Mouse (Mus musculus) lung, postnatal 0 days (tissue): ENCODE data around the gene Wdr47. TPM values are rescaled to one million over a fixed set of nuclear protein-coding genes. Genes with fewer than 3 reads are reported as not detected.

ENCODE experiments used
- ATAC-seq: fragments of 200-750 bp; cut with Nextera tagmentation; 2 replicates; pipeline ENCODE4 v1.8.0; 2017; ENCODE audit warnings: moderate library complexity
- DNase-seq: peaks from one replicate; pipeline ENCODE4 v3.0.0-alpha.2; 2016; ENCODE audit warnings: low spot score
- H3K27ac ChIP-seq: fragments of 300-500 bp; sonication (generic); 2 replicates; pipeline ENCODE4 v1.5.1; 2014; ENCODE audit warnings: antibody characterized with exemption, mild to moderate bottlenecking, low read length, mixed read lengths
- H3K27me3 ChIP-seq: fragments of 300-500 bp; sonication (generic); replicated peaks from 2 replicates; pipeline ENCODE4 v1.6.1; 2014; ENCODE audit warnings: low read length, mixed read lengths; ENCODE audit not compliant: insufficient read depth
- H3K36me3 ChIP-seq: fragments of 300-500 bp; sonication (generic); 2 replicates; pipeline ENCODE4 v1.6.1; 2014; ENCODE audit warnings: low read length, mixed read lengths; ENCODE audit not compliant: insufficient read depth
- H3K4me1 ChIP-seq: fragments of 300-500 bp; sonication (generic); 2 replicates; pipeline ENCODE4 v1.6.1; 2014; ENCODE audit warnings: antibody characterized with exemption, low read depth, low read length, mixed read lengths; ENCODE audit not compliant: insufficient read depth
- H3K4me2 ChIP-seq: fragments of 300-500 bp; sonication (generic); replicated peaks from 2 replicates; pipeline ENCODE4 v1.6.1; 2014; ENCODE audit warnings: low read depth, mild to moderate bottlenecking, low read length, moderate library complexity, mixed read lengths
- H3K4me3 ChIP-seq: fragments of 300-500 bp; sonication (generic); 2 replicates; pipeline ENCODE4 v1.5.1; 2014; ENCODE audit warnings: low read depth, low read length
- H3K9ac ChIP-seq: fragments of 300-500 bp; sonication (generic); replicated peaks from 2 replicates; pipeline ENCODE4 v1.6.1; 2014; ENCODE audit warnings: low read depth, mild to moderate bottlenecking
- H3K9me3 ChIP-seq: fragments of 300-500 bp; sonication (generic); 2 replicates; pipeline ENCODE4 v1.6.1; 2016; ENCODE audit warnings: low read length, mixed read lengths
- CTCF ChIP-seq: IDR thresholded peaks from 2 replicates; pipeline ENCODE4 v1.5.1; 2016; ENCODE audit warnings: antibody characterized with exemption, mild to moderate bottlenecking
- EP300 ChIP-seq: IDR thresholded peaks from 2 replicates; pipeline ENCODE4 v1.6.1; 2016; ENCODE audit warnings: antibody characterized with exemption, mild to moderate bottlenecking, control low read depth
- WGBS: fragments of 180-500 bp; shearing (Covaris S2); extraction: QIAGEN DNeasy Blood & Tissue Kit; methylation state at CpG from one replicate; pipeline ENCODE4 v1.1.7; 2014; 5-methylcytosine and 5-hydroxymethylcytosine counted together
- polyA plus RNA-seq: library from polyadenylated mRNA; unstranded; fragments of >200 nt; fragmentation: Nextera tagmentation; extraction: Ambion mirVana; gene quantifications from 2 replicates; pipeline ENCODE4 v1.2.1, GENCODE M21; 2015

Wdr47 gene
- polyA plus RNA-seq, 1 experiment from 2014 or later: 7.8 TPM

GRCm38 (mm10) chr3:108572309-108573010, 18.6 kb upstream of the Wdr47 start:
- no peaks in the 10 kb centered on the region for H3K27me3 ChIP-seq
- peak overlapping the region; percentile 85 for H3K9ac ChIP-seq
- 43% methylated on average over 18 of the region's 18 CpGs for WGBS
- no peaks in the 10 kb centered on the region for H3K9me3 ChIP-seq
- H3K27ac ChIP-seq: peak overlapping the region; percentile 81; the same call in 1 of the 2 replicates
- no peak for TF ChIP-seq EP300
- no peak for TF ChIP-seq CTCF
- ATAC-seq (no peak), DNase-seq (no peak)
- peak overlapping the region; percentile 83 for H3K4me3 ChIP-seq
- H3K4me1 ChIP-seq: no peaks in the 10 kb centered on the region
- peak overlapping the region; percentile 71 for H3K4me2 ChIP-seq
- no peaks in the 10 kb centered on the region for H3K36me3 ChIP-seq

- Histone ChIP-seq H3K27ac (no peak overlapping the region), H3K9ac (no peak overlapping the region), H3K4me2 (no peak overlapping the region), H3K27me3 (no peaks in the 10 kb centered on the region), H3K4me3 (no peak overlapping the region), H3K4me1 (no peaks in the 10 kb centered on the region), H3K9me3 (no peaks in the 10 kb centered on the region), H3K36me3 (no peaks in the 10 kb centered on the region)
- DNase-seq: no peak
- ATAC-seq: no peak
- TF ChIP-seq EP300: no peak
- no peak for TF ChIP-seq CTCF
- WGBS: 83% methylated on average over 5 of the region's 5 CpGs
These were observed 17.1 kb upstream of the Wdr47 start for GRCm38 (mm10) chr3:108574018-108574417.

GRCm38 (mm10) chr3:108584580-108584979, 6.5 kb upstream of the Wdr47 start:
- H3K9ac ChIP-seq: no peak overlapping the region
- no peak for ATAC-seq
- TF ChIP-seq CTCF (no peak), EP300 (no peak)
- no peak overlapping the region for H3K4me3 ChIP-seq
- H3K27ac ChIP-seq: no peak overlapping the region
- H3K36me3 ChIP-seq: no peaks in the 10 kb centered on the region
- no peak overlapping the region for H3K4me2 ChIP-seq
- H3K27me3 ChIP-seq: no peaks in the 10 kb centered on the region
- WGBS: 71% methylated on average over 4 of the region's 4 CpGs
- DNase-seq: no peak
- no peaks in the 10 kb centered on the region for H3K9me3 ChIP-seq
- H3K4me1 ChIP-seq: no peaks in the 10 kb centered on the region

GRCm38 (mm10) chr3:108588446-108588845, 2.6 kb upstream of the Wdr47 start:
- H3K4me3 ChIP-seq: no peak overlapping the region
- ATAC-seq (no peak), DNase-seq (no peak)
- H3K27me3 ChIP-seq: no peaks in the 10 kb centered on the region
- 33% methylated on average over 2 of the region's 2 CpGs for WGBS
- no peaks in the 10 kb centered on the region for H3K4me1 ChIP-seq
- H3K9ac ChIP-seq: no peak overlapping the region
- H3K4me2 ChIP-seq: no peak overlapping the region
- TF ChIP-seq EP300: no peak
- TF ChIP-seq CTCF: no peak
- no peaks in the 10 kb centered on the region for H3K36me3 ChIP-seq
- no peaks in the 10 kb centered on the region for H3K9me3 ChIP-seq
- H3K27ac ChIP-seq: no peak overlapping the region

GRCm38 (mm10) chr3:108591530-108592522, 747 bp downstream of the Wdr47 start:
- Histone ChIP-seq H3K4me3 (peak overlapping the region; percentile 92), H3K27ac (peak overlapping the region; percentile 76), H3K27me3 (no peaks in the 10 kb centered on the region), H3K9ac (peak overlapping the region; percentile 68), H3K4me1 (no peaks in the 10 kb centered on the region), H3K9me3 (no peaks in the 10 kb centered on the region), H3K36me3 (no peaks in the 10 kb centered on the region), H3K4me2 (peak overlapping the region; percentile 97)
- DNase-seq (peak; percentile 14), ATAC-seq (no peak)
- WGBS: 3% methylated on average over 60 of the region's 61 CpGs
- TF ChIP-seq EP300: no peak
- no peak for TF ChIP-seq CTCF

GRCm38 (mm10) chr3:108608906-108609305, 17.8 kb downstream of the Wdr47 start:
- no peaks in the 10 kb centered on the region for H3K36me3 ChIP-seq
- ATAC-seq (no peak), DNase-seq (no peak)
- H3K4me2 ChIP-seq: no peak overlapping the region
- 34% methylated on average over 3 of the region's 3 CpGs for WGBS
- H3K27ac ChIP-seq: no peak overlapping the region
- no peak overlapping the region for H3K4me3 ChIP-seq
- TF ChIP-seq CTCF (no peak), EP300 (no peak)
- H3K9me3 ChIP-seq: no peaks in the 10 kb centered on the region
- no peaks in the 10 kb centered on the region for H3K4me1 ChIP-seq
- no peaks in the 10 kb centered on the region for H3K27me3 ChIP-seq
- no peak overlapping the region for H3K9ac ChIP-seq
